Mouse (Mus musculus): Measurements from ENCODE around the gene Hormad2. TPM values are rescaled to one million over a fixed set of nuclear protein-coding genes. Genes with fewer than 3 reads are reported as not detected.

Hormad2 gene
- polyA plus RNA-seq, 1 experiment = not detected

DNA sequence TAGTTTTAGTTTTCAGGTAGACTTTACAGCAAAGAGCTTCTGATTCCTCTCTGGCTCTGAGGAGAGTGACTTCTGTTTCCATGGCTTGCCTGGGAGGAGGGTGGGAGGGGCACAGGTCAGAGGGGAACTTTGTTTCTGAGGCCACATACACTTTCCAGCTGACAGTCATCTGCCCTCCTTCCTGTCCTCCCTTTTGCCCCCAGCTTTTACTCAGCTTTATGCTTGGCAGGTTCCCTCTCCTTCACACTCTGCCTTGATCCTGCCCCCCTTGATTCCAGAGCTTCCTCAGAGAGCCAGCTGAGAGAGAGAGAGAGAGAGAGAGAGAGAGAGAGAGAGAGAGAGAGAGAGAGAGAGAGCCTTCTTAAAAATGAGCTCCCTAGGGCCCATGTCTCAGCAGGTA is 30.3 kb upstream of the Hormad2 start:
- no peak overlapping the region for H3K27ac ChIP-seq (ENCODE audit: insufficient read depth, low read length)
- H3K4me3 ChIP-seq (ENCODE audit: insufficient read depth, low read length) = no peak overlapping the region
- H3K4me1 ChIP-seq (ENCODE audit: control insufficient read depth, insufficient read depth, low read length) = no peaks in the 10 kb centered on the region
- TF ChIP-seq POLR2A (IDR thresholded peaks at IDR 0.05; ENCODE audit: low read depth, low read length) (no peak), CTCF (IDR thresholded peaks at IDR 0.05; ENCODE audit: borderline replicate concordance, insufficient read depth, low read length) (no peak)

DNA sequence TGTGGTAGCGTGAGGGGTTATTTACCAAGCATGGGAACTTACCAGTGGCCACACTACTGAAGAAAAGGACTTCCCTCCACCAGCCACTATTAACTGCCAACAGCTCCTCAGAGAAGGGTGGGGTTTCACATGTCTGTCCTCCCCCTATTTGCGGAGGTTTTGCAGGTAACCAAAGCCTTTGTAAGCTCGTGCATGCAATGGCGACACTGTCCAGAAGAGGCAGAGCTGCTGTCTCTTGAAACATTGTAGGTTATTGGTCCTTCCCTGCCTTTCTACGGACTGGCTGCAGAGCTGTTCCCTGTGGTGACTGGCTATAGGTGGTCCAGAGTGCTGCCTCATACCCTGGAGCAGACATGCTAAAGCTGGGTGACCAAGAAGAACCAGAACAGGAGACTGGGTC is 28.2 kb upstream of the Hormad2 start:
- Histone ChIP-seq H3K27ac (ENCODE audit: insufficient read depth, low read length) (no peak overlapping the region), H3K4me1 (ENCODE audit: control insufficient read depth, insufficient read depth, low read length) (no peaks in the 10 kb centered on the region), H3K4me3 (ENCODE audit: insufficient read depth, low read length) (no peak overlapping the region)
- TF ChIP-seq CTCF (IDR thresholded peaks at IDR 0.05; ENCODE audit: borderline replicate concordance, insufficient read depth, low read length) = no peak
- TF ChIP-seq POLR2A (IDR thresholded peaks at IDR 0.05; ENCODE audit: low read depth, low read length) = no peak

DNA sequence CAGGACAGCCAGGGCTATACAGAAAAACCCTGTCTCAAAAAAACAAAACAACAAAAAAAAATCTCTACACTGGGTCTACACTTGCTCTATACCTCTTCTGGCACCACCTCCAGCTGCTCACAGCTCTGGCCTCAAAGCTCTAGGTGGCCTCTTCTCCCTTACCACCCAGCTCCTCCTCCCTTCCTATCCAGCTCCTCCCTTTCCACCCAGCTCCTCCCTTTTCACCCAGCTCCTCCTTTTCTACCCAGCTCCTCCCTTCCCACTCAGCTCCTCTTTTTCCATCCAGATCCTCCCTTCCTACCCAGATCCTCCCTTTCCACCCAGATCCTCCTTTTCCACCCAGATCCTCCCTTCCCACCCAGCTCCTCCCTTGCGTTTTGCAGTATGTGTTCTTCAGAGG is 26.5 kb upstream of the Hormad2 start:
- no peaks in the 10 kb centered on the region for H3K4me1 ChIP-seq (ENCODE audit: control insufficient read depth, insufficient read depth, low read length)
- no peak overlapping the region for H3K4me3 ChIP-seq (ENCODE audit: insufficient read depth, low read length)

DNA sequence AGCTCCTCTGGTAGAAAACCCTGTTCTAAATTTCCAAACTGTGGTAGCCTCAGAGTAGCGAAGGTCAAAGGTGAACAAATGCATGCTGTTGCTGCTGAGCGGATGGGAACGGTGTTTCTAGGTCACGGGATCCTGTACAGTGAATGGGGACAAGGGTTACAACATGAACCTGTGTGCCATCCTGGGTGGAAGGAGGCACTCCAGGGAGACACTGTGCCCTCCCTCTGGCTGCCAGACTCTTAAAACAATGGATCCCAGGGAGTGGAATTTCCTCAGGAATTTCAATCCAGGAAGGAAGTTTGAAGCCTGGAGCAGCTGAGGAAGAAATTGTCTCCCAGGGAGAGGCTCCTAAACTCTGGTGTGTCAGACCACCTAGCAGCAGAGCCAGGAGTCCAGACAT is 25.3 kb upstream of the Hormad2 start:
- TF ChIP-seq CTCF (IDR thresholded peaks at IDR 0.05; ENCODE audit: borderline replicate concordance, insufficient read depth, low read length) (no peak), POLR2A (IDR thresholded peaks at IDR 0.05; ENCODE audit: low read depth, low read length) (no peak)
- Histone ChIP-seq H3K4me3 (ENCODE audit: insufficient read depth, low read length) (no peak overlapping the region), H3K27ac (ENCODE audit: insufficient read depth, low read length) (no peak overlapping the region), H3K4me1 (ENCODE audit: control insufficient read depth, insufficient read depth, low read length) (no peaks in the 10 kb centered on the region)

More for the DNA sequence above, 26.5 kb upstream of the Hormad2 start:
- TF ChIP-seq POLR2A (IDR thresholded peaks at IDR 0.05; ENCODE audit: low read depth, low read length) (no peak), CTCF (IDR thresholded peaks at IDR 0.05; ENCODE audit: borderline replicate concordance, insufficient read depth, low read length) (no peak)
- H3K27ac ChIP-seq (ENCODE audit: insufficient read depth, low read length) = no peak overlapping the region

DNA sequence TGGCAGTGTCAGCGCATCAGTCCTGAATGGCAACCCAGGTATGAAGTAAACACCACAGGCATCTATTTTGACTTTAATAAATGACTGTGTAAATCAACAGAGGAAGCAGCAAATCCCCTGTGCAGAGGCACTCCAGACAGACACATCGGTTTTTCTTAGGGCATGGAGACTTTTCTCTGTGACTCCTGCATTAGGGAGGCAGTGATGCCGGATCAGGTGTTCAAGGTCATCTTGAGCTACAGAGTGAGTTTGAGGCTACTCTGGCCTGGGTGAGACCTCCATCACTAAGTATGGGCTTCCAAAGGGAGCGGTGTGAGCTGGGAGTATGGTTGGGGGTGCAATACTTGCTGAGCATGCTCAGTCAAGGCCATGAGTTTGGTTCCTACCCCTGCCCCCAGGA is 23.7 kb upstream of the Hormad2 start:
- TF ChIP-seq CTCF (IDR thresholded peaks at IDR 0.05; ENCODE audit: borderline replicate concordance, insufficient read depth, low read length) = no peak
- no peak for TF ChIP-seq POLR2A (IDR thresholded peaks at IDR 0.05; ENCODE audit: low read depth, low read length)
- Histone ChIP-seq H3K27ac (ENCODE audit: insufficient read depth, low read length) (no peak overlapping the region), H3K4me1 (ENCODE audit: control insufficient read depth, insufficient read depth, low read length) (no peaks in the 10 kb centered on the region), H3K4me3 (ENCODE audit: insufficient read depth, low read length) (no peak overlapping the region)

DNA sequence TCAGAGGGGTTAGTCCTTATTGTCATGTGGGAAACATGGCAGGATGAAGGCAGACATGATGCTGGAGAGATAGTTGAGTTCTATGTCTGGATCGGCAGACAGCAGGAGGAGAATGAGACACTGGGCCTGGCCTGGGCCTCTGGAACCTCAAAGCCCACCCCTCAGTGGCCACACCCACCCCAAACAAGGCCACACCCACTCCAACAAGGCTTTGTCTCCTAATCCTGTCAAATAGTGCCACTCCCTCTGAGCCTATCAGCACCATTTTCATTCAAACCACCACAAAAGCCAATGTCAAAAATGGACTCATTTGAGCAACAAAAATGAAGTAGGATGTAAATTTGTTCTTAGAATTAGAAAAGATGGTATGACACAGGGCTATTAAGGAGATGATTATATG is 23.3 kb upstream of the Hormad2 start:
- no peak overlapping the region for H3K27ac ChIP-seq (ENCODE audit: insufficient read depth, low read length)
- no peak for TF ChIP-seq POLR2A (IDR thresholded peaks at IDR 0.05; ENCODE audit: low read depth, low read length)
- no peak for TF ChIP-seq CTCF (IDR thresholded peaks at IDR 0.05; ENCODE audit: borderline replicate concordance, insufficient read depth, low read length)
- H3K4me3 ChIP-seq (ENCODE audit: insufficient read depth, low read length) = no peak overlapping the region

DNA sequence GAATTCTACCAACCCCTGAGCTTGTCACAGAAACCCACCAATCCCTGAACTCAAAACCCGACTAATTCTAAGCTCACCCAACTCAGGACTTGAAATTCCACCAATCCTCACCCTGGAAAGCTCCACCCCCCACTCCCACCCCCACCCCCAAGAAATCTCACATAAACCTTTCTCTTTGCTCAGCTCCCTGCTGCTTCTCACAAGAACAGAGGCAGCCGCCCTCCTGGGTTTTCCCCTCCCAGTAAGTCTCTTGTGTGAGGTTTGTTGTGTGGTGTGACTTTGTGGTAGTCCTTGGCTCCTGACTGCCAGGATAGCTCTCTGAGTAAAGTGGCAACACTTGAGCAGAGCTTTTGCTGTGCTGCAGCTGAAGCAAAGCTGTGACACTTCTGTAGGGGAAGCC is 22.0 kb upstream of the Hormad2 start:
- H3K27ac ChIP-seq (ENCODE audit: insufficient read depth, low read length) = no peak overlapping the region
- no peak for TF ChIP-seq CTCF (IDR thresholded peaks at IDR 0.05; ENCODE audit: borderline replicate concordance, insufficient read depth, low read length)
- TF ChIP-seq POLR2A (IDR thresholded peaks at IDR 0.05; ENCODE audit: low read depth, low read length) = no peak

More for the DNA sequence above, 23.3 kb upstream of the Hormad2 start:
- no peaks in the 10 kb centered on the region for H3K4me1 ChIP-seq (ENCODE audit: control insufficient read depth, insufficient read depth, low read length)

DNA sequence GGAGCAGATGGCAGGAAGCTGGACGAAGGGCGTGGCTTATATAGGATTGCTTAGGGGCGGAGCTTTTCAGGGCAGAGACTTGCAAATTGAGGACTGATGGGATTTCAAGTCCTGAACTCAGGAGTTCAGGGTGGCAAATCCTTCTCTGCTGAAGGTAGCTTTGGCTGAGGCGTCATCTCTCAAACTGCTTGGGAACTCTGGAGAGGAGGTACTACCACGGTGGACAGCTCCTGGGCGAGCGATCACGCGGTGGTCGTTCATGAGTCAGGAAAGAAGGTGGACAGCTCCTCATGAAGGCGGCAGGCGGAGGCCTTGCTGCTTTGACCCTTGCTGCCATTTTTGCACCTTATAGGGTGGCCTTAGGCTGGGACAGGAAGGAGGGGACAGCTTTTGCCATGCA is 20.2 kb upstream of the Hormad2 start:
- TF ChIP-seq POLR2A (IDR thresholded peaks at IDR 0.05; ENCODE audit: low read depth, low read length) (no peak), CTCF (IDR thresholded peaks at IDR 0.05; ENCODE audit: borderline replicate concordance, insufficient read depth, low read length) (no peak)
- no peaks in the 10 kb centered on the region for H3K4me1 ChIP-seq (ENCODE audit: control insufficient read depth, insufficient read depth, low read length)
- H3K27ac ChIP-seq (ENCODE audit: insufficient read depth, low read length) = no peak overlapping the region
- no peak overlapping the region for H3K4me3 ChIP-seq (ENCODE audit: insufficient read depth, low read length)

More for the DNA sequence above, 22.0 kb upstream of the Hormad2 start:
- Histone ChIP-seq H3K4me3 (ENCODE audit: insufficient read depth, low read length) (no peak overlapping the region), H3K4me1 (ENCODE audit: control insufficient read depth, insufficient read depth, low read length) (no peaks in the 10 kb centered on the region)

DNA sequence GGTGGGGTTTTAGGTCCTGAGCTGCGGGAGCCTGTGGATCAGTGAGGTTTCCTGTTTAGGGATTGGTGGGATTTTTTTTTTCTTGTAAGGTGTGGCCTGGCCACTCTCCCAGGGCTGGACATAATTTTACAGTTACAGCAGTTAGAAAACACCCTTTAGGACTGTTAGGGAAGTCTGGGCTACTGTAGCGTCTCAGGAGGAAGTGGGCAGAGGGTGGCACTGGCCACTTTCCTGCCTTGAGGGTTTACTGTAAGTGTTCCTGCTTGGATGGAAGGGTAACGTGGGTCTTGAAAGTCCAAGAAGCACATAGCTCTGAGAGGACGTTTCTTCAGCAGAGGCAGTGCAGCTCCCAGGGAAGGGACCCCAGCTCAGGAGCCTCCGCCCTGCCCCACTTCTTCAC is 19.7 kb upstream of the Hormad2 start:
- H3K4me3 ChIP-seq (ENCODE audit: insufficient read depth, low read length) = no peak overlapping the region
- H3K27ac ChIP-seq (ENCODE audit: insufficient read depth, low read length) = no peak overlapping the region
- no peaks in the 10 kb centered on the region for H3K4me1 ChIP-seq (ENCODE audit: control insufficient read depth, insufficient read depth, low read length)
- TF ChIP-seq POLR2A (IDR thresholded peaks at IDR 0.05; ENCODE audit: low read depth, low read length) (no peak), CTCF (IDR thresholded peaks at IDR 0.05; ENCODE audit: borderline replicate concordance, insufficient read depth, low read length) (no peak)

DNA sequence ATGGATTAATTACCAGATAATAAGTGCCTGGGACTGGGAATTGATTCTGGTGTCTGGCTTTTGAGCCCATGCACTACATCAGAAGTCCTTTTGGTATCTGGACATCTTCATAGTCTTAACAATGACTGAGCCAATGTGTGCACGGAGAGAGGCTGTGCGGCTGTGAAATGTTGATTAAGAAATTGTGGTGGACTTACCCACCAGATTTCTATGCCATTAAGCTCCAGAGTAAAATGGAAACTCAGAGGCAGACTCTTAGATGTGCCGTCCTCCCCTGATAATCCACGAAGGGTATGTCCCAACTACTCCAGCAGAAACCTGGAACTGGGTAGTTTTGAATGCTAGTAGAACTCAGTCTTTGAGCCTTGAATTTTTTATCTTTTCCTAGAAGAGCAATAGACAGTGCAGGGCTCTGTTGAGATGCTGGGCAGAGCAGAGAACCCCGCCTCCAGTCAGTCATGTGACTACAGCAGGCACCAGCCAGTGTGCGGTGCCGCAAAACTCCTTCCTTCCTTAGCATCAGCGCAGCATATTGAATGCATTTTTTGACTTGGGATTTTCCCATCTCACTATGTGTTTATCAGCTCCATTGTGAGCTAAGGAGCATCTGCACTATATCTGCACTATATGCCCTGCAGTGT is 14.1 kb upstream of the Hormad2 start:
- no peak overlapping the region for H3K4me3 ChIP-seq (ENCODE audit: insufficient read depth, low read length)

More for the DNA sequence above, 14.1 kb upstream of the Hormad2 start:
- Histone ChIP-seq H3K4me1 (ENCODE audit: control insufficient read depth, insufficient read depth, low read length) (no peaks in the 10 kb centered on the region), H3K27ac (ENCODE audit: insufficient read depth, low read length) (no peak overlapping the region)
- TF ChIP-seq POLR2A (IDR thresholded peaks at IDR 0.05; ENCODE audit: low read depth, low read length) = no peak
- TF ChIP-seq CTCF (IDR thresholded peaks at IDR 0.05; ENCODE audit: borderline replicate concordance, insufficient read depth, low read length) = no peak

Data from embryonic fibroblast, embryonic 13.5 days (primary cell).